In genomic region chr1:88137264-88137663, GRCm38 (mm10) we compare ENCODE assay signal across 38 mouse cellular contexts. TPM values are rescaled to one million over a fixed set of nuclear protein-coding genes. Genes with fewer than 3 reads are reported as not detected.
"Had no signal": no experiment of that assay in that cellular context is flagged by ENCODE, and none has a peak within 500 bp of the region (broad histone marks: within the 10 kb centered on the region; RNA-seq: fewer than 3 reads in every experiment).

No protein-coding gene starts in this region.

- H3K9ac ChIP-seq: embryonic facial prominence, embryonic 12.5 days; embryonic facial prominence, embryonic 13.5 days; embryonic facial prominence, embryonic 15.5 days; forebrain, embryonic 12.5 days; forebrain, embryonic 13.5 days; forebrain, embryonic 15.5 days; forebrain, postnatal 0 days had no signal

- ATAC-seq: forebrain, embryonic 13.5 days; forebrain, embryonic 14.5 days; forebrain, embryonic 15.5 days; forebrain, embryonic 16.5 days; forebrain, postnatal 0 days had no signal

- H3K4me3 ChIP-seq: embryonic facial prominence, embryonic 10.5 days; embryonic facial prominence, embryonic 12.5 days; embryonic facial prominence, embryonic 13.5 days; embryonic facial prominence, embryonic 15.5 days; erythroblast, embryonic 14.5 days; forebrain, embryonic 10.5 days; forebrain, embryonic 12.5 days; forebrain, embryonic 13.5 days; forebrain, embryonic 15.5 days; gastrocnemius, adult 2 months had no signal

- DNase-seq: cerebellum, adult 18-20 months; cerebellum, adult 2 months; cerebellum, adult 8-10 months; cerebellum, adult 9-10 months; cerebellum, adult 9-11 months; cerebellum, postnatal 10 days; cerebellum, postnatal 14 days; cerebellum, postnatal 25 days; cerebellum, postnatal 36 days; embryo, embryonic 11 days; forebrain, postnatal 0 days; gastrocnemius, adult 2 months; gastrocnemius, postnatal 10 days; gastrocnemius, postnatal 14 days; gastrocnemius, postnatal 25 days; gastrocnemius, postnatal 36 days; heart, adult 11 months had no signal

- H3K4me2 ChIP-seq: embryonic facial prominence, embryonic 12.5 days; embryonic facial prominence, embryonic 13.5 days; embryonic facial prominence, embryonic 15.5 days; forebrain, embryonic 12.5 days; forebrain, embryonic 13.5 days; forebrain, embryonic 15.5 days had no signal

- H3K36me3 ChIP-seq: embryonic facial prominence, embryonic 10.5 days; embryonic facial prominence, embryonic 12.5 days; embryonic facial prominence, embryonic 13.5 days; embryonic facial prominence, embryonic 15.5 days; forebrain, embryonic 10.5 days; forebrain, embryonic 12.5 days; forebrain, embryonic 15.5 days had no signal

- H3K27ac ChIP-seq: embryonic facial prominence, embryonic 10.5 days; embryonic facial prominence, embryonic 12.5 days; embryonic facial prominence, embryonic 13.5 days; embryonic facial prominence, embryonic 15.5 days; forebrain, embryonic 10.5 days; forebrain, embryonic 12.5 days; forebrain, embryonic 13.5 days; forebrain, embryonic 15.5 days; gastrocnemius, adult 2 months had no signal

- H3K27me3 ChIP-seq: embryonic facial prominence, embryonic 12.5 days; embryonic facial prominence, embryonic 13.5 days; embryonic facial prominence, embryonic 15.5 days; forebrain, embryonic 12.5 days; forebrain, embryonic 13.5 days; forebrain, embryonic 15.5 days had no signal

- H3K9me3 ChIP-seq: embryonic facial prominence, embryonic 10.5 days; embryonic facial prominence, embryonic 12.5 days; embryonic facial prominence, embryonic 13.5 days; embryonic facial prominence, embryonic 15.5 days; forebrain, embryonic 10.5 days; forebrain, embryonic 12.5 days; forebrain, embryonic 13.5 days; forebrain, embryonic 15.5 days had no signal

RNA-seq across cellular contexts. Expression of gene Ugt1a6a, which starts 2.7 kb away (rescaled TPM):
- polyA plus RNA-seq: erythroblast, embryonic 14.5 days had no signal

RNA-seq across cellular contexts. Expression of gene Ugt1a5, which starts 28.5 kb away (rescaled TPM):
- total RNA-seq: forebrain, postnatal 0 days; gastrocnemius, adult 8-10 months; gastrocnemius, postnatal 25 days had no signal
- polyA plus RNA-seq: cerebellum, adult 2 months; cortical plate, adult 2 months; embryonic facial prominence, embryonic 10.5 days; embryonic facial prominence, embryonic 11.5 days; embryonic facial prominence, embryonic 12.5 days; embryonic facial prominence, embryonic 13.5 days; embryonic facial prominence, embryonic 14.5 days; embryonic facial prominence, embryonic 15.5 days; erythroblast, embryonic 14.5 days; forebrain, embryonic 10.5 days; forebrain, embryonic 11.5 days; forebrain, embryonic 12.5 days; forebrain, embryonic 13.5 days; forebrain, embryonic 14.5 days; forebrain, embryonic 15.5 days; forebrain, embryonic 16.5 days; forebrain, postnatal 0 days; frontal cortex, adult 2 months had no signal

RNA-seq across cellular contexts. Expression of gene Ugt1a6b, which starts 34.2 kb away (rescaled TPM):
- polyA plus RNA-seq: cerebellum, adult 2 months; embryonic facial prominence, embryonic 10.5 days; embryonic facial prominence, embryonic 11.5 days; embryonic facial prominence, embryonic 12.5 days; erythroblast, embryonic 14.5 days; forebrain, embryonic 10.5 days; forebrain, embryonic 11.5 days had no signal

RNA-seq across cellular contexts. Expression of gene Ugt1a8, which starts 49.7 kb away (rescaled TPM):
- total RNA-seq: common myeloid progenitor, adult 5-6 weeks; forebrain, postnatal 0 days; gastrocnemius, adult 18-20 months; gastrocnemius, adult 2 months; gastrocnemius, adult 8-10 months; gastrocnemius, postnatal 10 days; gastrocnemius, postnatal 14 days; gastrocnemius, postnatal 25 days; gastrocnemius, postnatal 36 days; gastrocnemius, postnatal 4 days; granulocyte monocyte progenitor cell, adult 5-6 weeks had no signal
- polyA plus RNA-seq: cerebellum, adult 2 months; cortical plate, adult 2 months; embryonic facial prominence, embryonic 10.5 days; embryonic facial prominence, embryonic 11.5 days; embryonic facial prominence, embryonic 12.5 days; embryonic facial prominence, embryonic 13.5 days; embryonic facial prominence, embryonic 14.5 days; embryonic facial prominence, embryonic 15.5 days; erythroblast, embryonic 14.5 days; forebrain, embryonic 10.5 days; forebrain, embryonic 11.5 days; forebrain, embryonic 12.5 days; forebrain, embryonic 13.5 days; forebrain, embryonic 14.5 days; forebrain, embryonic 15.5 days; forebrain, embryonic 16.5 days; forebrain, postnatal 0 days had no signal
